Mouse (Mus musculus) heart, adult 8-10 months (tissue): ENCODE data around the gene Evx2. TPM values are rescaled to one million over a fixed set of nuclear protein-coding genes. Genes with fewer than 3 reads are reported as not detected.

Experiments
- DNase-seq: peaks from one replicate; pipeline ENCODE4 v3.0.0; 2022; ENCODE audit warnings: low spot score
- total RNA-seq, 4 experiments: library from RNA; stranded (reverse); gene quantifications; 2 replicates each; pipeline ENCODE4 v1.2.4; 2022

Evx2 gene
- total RNA-seq = not detected

GRCm38 (mm10) chr2:74659507-74660005 is at the start of gene Evx2:
Gene Evx2, minus strand, starts transcription at chr2:74659557.
- no peak for DNase-seq

DNA sequence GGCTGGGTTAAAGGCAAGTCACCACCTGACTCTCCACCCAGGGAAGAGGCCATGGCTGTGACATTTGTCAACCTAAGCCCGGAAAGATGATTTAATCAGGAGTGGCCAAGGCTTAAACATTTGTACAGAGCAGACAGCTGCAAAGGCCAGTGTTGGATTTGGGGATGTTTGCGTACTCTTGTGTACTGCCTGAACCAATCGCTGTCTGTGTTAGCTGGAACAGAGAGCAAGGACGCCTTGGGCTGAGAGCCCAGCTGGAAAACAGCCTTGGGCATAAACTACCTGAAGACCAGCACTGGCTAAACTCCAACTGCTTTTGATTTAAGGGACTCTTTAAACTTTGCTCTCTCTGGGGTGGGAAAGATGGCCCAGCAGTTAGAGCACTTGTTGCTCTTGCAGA is 49.3 kb upstream of the Evx2 start:
- no peak for DNase-seq

DNA sequence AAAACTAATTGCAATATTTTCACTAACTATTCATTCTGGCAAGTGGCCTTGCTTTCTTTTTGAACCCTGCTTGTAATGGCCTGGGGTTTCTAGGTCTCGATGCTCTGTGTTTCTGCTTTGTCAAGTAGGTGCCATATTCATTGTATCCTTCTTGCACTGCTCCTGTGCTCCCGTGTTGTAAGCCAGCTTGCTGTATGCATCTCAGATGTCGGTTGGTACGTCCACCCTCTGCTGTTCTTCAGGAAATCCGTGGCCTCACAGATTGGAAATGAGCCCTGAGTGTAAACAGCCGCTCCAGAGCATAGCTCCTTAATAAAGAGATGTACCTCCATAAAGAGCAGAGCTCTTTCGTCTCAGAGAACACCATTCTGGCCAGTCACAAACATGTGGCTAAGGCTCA is 48.2 kb upstream of the Evx2 start:
- DNase-seq = no peak

GRCm38 (mm10) chr2:74706393-74706960 is 47.1 kb upstream of the Evx2 start:
- no peak for DNase-seq

- DNase-seq = no peak
Measured at GRCm38 (mm10) chr2:74705467-74706089, 46.2 kb upstream of the Evx2 start.

DNA sequence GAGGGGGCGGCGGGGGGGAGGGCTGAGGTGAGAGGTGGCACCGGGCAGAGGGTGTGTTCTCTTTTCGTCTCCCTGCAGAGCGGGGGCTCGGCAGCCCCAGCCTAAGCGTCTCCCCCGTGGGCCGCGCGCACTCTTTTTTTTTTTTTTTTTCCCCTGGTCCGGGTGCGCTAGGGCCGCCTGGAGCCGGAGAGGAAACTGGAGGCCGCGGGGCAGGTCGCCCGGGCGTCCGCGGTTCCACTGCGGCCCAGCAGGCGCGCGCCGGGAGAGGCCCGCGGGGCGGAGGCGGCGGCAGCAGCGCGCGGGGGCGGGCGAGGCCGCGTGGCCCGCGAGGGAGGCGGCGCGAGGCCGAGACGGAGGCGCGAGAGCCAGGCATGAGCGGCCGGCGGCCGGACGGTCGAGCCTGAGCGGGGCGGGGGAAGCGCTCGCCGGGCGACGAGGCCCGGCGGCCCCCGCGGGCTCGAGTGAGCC is 45.7 kb upstream of the Evx2 start:
- DNase-seq = no peak

- DNase-seq = no peak
Measured at GRCm38 (mm10) chr2:74704393-74704998, 45.1 kb upstream of the Evx2 start, which contains the start of gene Hoxd8. Gene Hoxd8, plus strand, starts transcription at chr2:74704615.

- DNase-seq = no peak
Measured at GRCm38 (mm10) chr2:74703720-74704392, 44.5 kb upstream of the Evx2 start.

GRCm38 (mm10) chr2:74703317-74703716 is 44.0 kb upstream of the Evx2 start:
- DNase-seq = no peak

GRCm38 (mm10) chr2:74702820-74703219 is 43.5 kb upstream of the Evx2 start:
- DNase-seq = no peak

DNA sequence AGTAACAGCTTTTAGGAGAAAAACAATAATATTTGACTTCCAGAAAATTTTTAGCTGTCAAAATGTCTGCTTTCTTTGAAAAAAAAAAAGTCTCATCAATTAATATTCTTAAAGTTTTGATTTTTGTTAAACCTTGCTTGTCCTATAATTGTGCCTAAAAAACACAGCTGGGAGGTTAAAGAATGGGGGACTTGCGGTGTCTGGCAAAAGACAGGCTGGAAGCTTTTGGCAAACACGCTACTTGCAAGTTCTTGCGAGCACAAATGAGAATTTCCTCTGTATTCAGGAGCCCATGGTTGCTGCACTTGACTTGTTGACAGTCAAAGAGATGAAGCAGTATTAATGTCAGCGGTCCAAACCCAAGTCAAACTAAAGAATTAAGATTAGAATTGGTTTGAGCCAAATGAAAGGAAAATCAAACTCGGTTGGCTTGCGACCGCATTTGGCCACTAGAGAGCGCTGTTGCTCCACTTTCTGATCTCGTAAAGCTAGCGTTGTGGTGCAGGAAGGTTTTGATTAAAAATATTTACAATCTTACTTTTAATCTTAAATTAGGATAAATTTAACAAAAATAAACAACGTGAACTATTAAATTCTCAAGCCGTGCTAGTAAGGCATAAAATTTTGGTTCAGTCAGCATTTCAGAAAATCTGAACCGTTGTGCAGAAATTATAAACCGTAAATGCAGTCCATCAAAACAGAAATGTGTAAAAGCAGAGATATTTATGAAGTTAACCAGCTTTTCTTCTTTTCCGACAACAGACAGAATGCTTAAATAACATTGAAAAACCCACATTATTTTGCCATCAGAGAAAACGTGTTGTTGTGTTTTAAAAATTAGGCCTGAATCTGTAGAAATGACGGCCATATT is 42.8 kb upstream of the Evx2 start:
- peak; percentile 78 for DNase-seq

DNA sequence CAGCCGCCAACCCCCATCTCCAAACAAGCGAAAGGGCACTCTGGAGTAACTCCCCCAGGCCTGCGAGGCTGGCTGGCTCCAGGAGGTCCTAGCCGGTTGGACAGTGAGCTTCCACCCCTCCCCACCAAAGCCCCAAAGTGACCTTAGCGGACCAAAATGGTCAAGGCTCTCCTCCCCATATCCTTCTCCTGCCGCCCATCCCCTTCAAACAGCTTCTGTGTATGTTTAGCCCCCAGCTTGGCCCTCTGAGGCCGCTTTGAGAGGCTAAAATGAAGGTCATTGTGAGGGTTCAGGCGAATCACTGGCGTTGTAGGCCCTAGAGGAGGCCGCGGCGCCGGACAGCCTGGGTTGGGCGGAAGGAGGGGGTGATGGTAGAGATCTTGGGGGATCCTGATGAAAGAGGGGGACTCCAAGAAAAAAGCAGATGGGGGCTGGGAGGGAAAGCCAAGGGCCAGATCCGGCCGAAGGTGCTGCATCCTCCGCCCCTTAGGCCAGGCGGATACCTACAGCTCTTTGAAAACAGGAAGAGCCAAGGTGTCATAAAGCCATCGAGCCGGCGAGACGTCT is 41.3 kb upstream of the Evx2 start:
- DNase-seq = no peak

- no peak for DNase-seq
Measured at GRCm38 (mm10) chr2:74699664-74700545, 40.5 kb upstream of the Evx2 start.

- no peak for DNase-seq
Measured at GRCm38 (mm10) chr2:74699053-74699430, 39.7 kb upstream of the Evx2 start.

- no peak for DNase-seq
Measured at GRCm38 (mm10) chr2:74698201-74699052, 39.1 kb upstream of the Evx2 start.

DNA sequence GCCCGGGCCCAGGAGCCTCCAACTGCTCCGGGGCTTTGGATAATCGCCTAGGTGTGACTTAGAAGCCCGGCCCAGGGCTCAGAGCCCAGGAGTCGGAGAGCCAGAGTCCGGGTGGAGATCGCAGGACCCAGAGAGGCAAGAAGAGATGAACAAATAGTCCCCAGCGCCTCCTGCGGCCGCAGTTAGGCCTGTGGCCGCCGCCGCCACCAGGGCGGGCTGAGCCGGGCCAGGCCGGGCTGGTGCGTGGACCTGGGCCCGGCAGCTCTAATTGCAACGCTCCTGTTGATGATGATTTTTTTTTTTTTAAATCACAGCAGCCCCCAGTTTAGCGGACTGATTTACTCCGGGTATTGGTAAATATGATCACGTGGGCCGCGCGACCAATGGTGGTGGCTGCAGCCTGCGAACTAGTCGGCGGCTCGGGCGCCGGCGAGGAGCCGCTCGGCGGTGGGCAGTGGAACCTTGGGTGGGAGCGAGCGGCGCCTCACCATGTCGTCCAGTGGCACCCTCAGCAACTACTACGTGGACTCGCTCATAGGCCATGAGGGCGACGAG is 38.3 kb upstream of the Evx2 start, which contains the start of gene Hoxd9:
Gene Hoxd9 (plus strand): TSS at position 161 of the 555 bp plus-strand sequence.
- DNase-seq = no peak

DNA sequence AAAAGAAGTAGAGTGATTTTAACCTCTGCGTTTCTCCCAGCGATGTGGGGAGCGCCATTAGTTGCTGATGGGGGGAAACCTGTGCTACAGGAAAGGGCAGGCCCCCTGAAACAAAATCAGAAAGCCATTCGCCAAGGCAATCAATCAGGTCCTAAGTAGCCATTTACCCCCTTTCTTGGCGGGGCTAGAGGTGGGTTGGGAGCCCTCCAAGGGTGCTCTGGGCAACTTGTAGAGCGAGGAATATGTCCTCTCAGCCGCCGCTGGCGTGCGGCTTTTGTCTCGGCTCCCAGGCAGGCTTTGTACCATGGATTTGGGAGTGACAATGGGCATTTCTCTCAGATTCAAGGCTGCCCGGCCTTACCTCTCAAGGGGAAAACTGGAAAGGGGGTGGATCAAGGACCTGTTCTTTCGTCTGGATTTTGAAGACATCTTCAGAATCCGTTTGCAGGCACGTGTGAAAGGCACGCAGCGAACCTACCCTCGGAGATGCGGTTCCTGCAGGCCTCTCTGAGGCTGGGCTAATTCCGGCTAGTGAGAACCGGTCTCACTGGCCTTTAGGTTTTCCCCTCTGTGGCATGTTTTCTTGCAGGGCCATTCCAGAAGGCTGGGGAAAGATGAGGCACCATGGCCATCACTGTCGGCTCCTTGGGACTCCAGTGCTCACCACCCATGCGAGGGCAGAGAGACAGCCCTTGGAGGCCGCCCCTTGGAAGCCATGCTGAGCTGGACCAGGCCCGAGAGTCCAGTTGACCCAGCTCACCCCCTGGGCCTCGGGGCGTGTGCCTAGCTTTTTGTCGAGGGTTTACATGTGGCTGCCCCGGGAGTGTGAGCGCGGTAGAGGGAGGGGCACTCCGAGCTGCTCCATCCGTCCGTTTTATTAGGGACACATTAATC is 37.3 kb upstream of the Evx2 start:
- no peak for DNase-seq
